Mouse (Mus musculus): Measurements from ENCODE around the gene Exoc3l.

Exoc3l gene

GRCm38 (mm10) chr8:105291802-105292201 lies 4.1 kb downstream of the Exoc3l start:
- DNase-seq: peak in 1 of 2 experiments; percentile 30

- DNase-seq: peak; percentile 23 to 43
Observed at GRCm38 (mm10) chr8:105291364-105291763, 4.5 kb downstream of the Exoc3l start.

- DNase-seq: peak; percentile 92
Observed at GRCm38 (mm10) chr8:105290554-105291314, 5.2 kb downstream of the Exoc3l start.

- peak; percentile 70 to 75 for DNase-seq
Observed at GRCm38 (mm10) chr8:105289805-105290460, 6.0 kb downstream of the Exoc3l start, which contains the start of gene 4931428F04Rik. Gene 4931428F04Rik, minus strand, starts transcription at chr8:105289864.

- peak; percentile 95 to 98 for DNase-seq
Observed at GRCm38 (mm10) chr8:105288958-105289732, 6.8 kb downstream of the Exoc3l start.

- DNase-seq: no peak
Observed at GRCm38 (mm10) chr8:105288231-105288630, 7.7 kb downstream of the Exoc3l start.

GRCm38 (mm10) chr8:105286907-105287306 lies 9.0 kb downstream of the Exoc3l start:
- no peak for DNase-seq

GRCm38 (mm10) chr8:105285514-105285913 lies 10.4 kb downstream of the Exoc3l start:
- DNase-seq: no peak

GRCm38 (mm10) chr8:105283074-105283473 lies 12.8 kb downstream of the Exoc3l start:
- peak; percentile 60 to 73 for DNase-seq

- no peak for DNase-seq
Observed at GRCm38 (mm10) chr8:105282239-105282638, 13.7 kb downstream of the Exoc3l start.

GRCm38 (mm10) chr8:105281821-105282220 lies 14.1 kb downstream of the Exoc3l start:
- DNase-seq: no peak

- DNase-seq: no peak
Observed at GRCm38 (mm10) chr8:105280567-105280966, 15.3 kb downstream of the Exoc3l start.

- peak; percentile 94 for DNase-seq
Observed at GRCm38 (mm10) chr8:105278911-105279334, 17.0 kb downstream of the Exoc3l start.

GRCm38 (mm10) chr8:105276292-105277120 lies 19.4 kb downstream of the Exoc3l start:
- peak in 1 of 2 experiments; percentile 43 for DNase-seq

- no peak for DNase-seq
Observed at GRCm38 (mm10) chr8:105275840-105276239, 20.1 kb downstream of the Exoc3l start, which contains the start of gene Nol3. Gene Nol3, plus strand, starts transcription at chr8:105276140.

- DNase-seq: no peak
Observed at GRCm38 (mm10) chr8:105275387-105275786, 20.5 kb downstream of the Exoc3l start.

- DNase-seq: peak in 1 of 2 experiments; percentile 18
Observed at GRCm38 (mm10) chr8:105270916-105271186, 25.1 kb downstream of the Exoc3l start.

- peak in 1 of 2 experiments; percentile 20 for DNase-seq
Observed at GRCm38 (mm10) chr8:105270101-105270915, 25.6 kb downstream of the Exoc3l start.

- peak; percentile 69 to 73 for DNase-seq
Observed at GRCm38 (mm10) chr8:105269461-105269947, 26.4 kb downstream of the Exoc3l start, which contains the start of gene Hsf4. Gene Hsf4, plus strand, starts transcription at chr8:105269801.

- DNase-seq: no peak
Observed at GRCm38 (mm10) chr8:105269075-105269458, 26.8 kb downstream of the Exoc3l start.

Measured in cerebellum, adult 18-20 months (tissue).